Mouse (Mus musculus) liver, embryonic 12.5 days (tissue): Measurements from ENCODE around the gene Gm7347. TPM values are rescaled to one million over a fixed set of nuclear protein-coding genes. Genes with fewer than 3 reads are reported as not detected.
A peak's percentile ranks its signal among the peaks of the same experiment; 100 is the strongest.
"Not testable (repeated sequence)": the region's sequence is repeated elsewhere in the genome, so short reads cannot be mapped to it uniquely, and the experiment has no call there.

Source experiments
- ATAC-seq: fragments of 200-750 bp; cut with Nextera tagmentation; 2 replicates; pipeline ENCODE4 v1.8.0; 2017; ENCODE audit warnings: moderate number of reproducible peaks, mild to moderate bottlenecking, moderate library complexity
- H3K27ac ChIP-seq: fragments of 300-500 bp; sonication (generic); 2 replicates; pipeline ENCODE4 v1.5.1; 2016; ENCODE audit warnings: mild to moderate bottlenecking
- H3K27me3 ChIP-seq: fragments of 300-500 bp; sonication (generic); replicated peaks from 2 replicates; pipeline ENCODE4 v1.6.1; 2016; ENCODE audit warnings: mild to moderate bottlenecking, moderate library complexity
- H3K36me3 ChIP-seq: fragments of 300-500 bp; sonication (generic); 2 replicates; pipeline ENCODE4 v1.6.1; 2016; ENCODE audit warnings: mild to moderate bottlenecking, moderate library complexity
- H3K4me1 ChIP-seq: fragments of 300-500 bp; sonication (generic); 2 replicates; pipeline ENCODE4 v1.6.1; 2016
- H3K4me2 ChIP-seq: fragments of 300-500 bp; sonication (generic); 2 replicates; pipeline ENCODE4 v1.6.1; 2016; ENCODE audit warnings: mild to moderate bottlenecking, moderate library complexity
- H3K4me3 ChIP-seq: fragments of 300-500 bp; sonication (generic); 2 replicates; pipeline ENCODE4 v1.5.1; 2016; ENCODE audit warnings: mild to moderate bottlenecking, moderate library complexity
- H3K9ac ChIP-seq: fragments of 300-500 bp; sonication (generic); 2 replicates; pipeline ENCODE4 v1.6.1; 2016; ENCODE audit warnings: mild to moderate bottlenecking, moderate library complexity
- H3K9me3 ChIP-seq: fragments of 300-500 bp; sonication (generic); replicated peaks from 2 replicates; pipeline ENCODE4 v1.6.1; 2016; ENCODE audit warnings: mild to moderate bottlenecking, moderate library complexity
- WGBS: fragments of 180-500 bp; shearing (Covaris S2); methylation state at CpG from one replicate; pipeline ENCODE4 v1.1.7; 2016; ENCODE audit not compliant: insufficient replicate concordance; 5-methylcytosine and 5-hydroxymethylcytosine counted together
- polyA plus RNA-seq: library from polyadenylated mRNA; unstranded; fragments of >200 nt; fragmentation: Nextera tagmentation; extraction: Ambion mirVana; gene quantifications from 2 replicates; pipeline ENCODE4 v1.2.1, GENCODE M21; 2016

Gm7347 gene
- polyA plus RNA-seq = not detected in 2 replicates

DNA sequence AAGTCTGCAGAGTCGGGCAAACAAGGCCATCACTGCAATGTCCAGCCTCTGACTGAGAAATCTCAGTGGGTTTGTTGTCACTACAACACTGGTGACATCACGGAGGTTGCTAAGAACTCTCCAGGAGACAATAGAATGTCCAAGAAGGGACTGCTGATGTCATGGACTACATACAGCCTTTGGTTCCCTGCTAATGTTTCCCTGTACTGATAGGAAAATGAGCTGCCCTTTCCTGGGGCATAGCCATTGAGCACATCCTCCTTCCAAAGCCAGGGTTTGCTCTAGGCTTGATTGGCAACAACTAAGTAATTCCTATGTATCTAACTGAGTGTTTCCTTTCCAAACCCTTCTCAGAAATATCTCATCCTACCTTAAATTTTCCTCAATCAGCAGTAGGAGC lies at the start of gene Gm7347:
TSS of gene Gm7347 (minus strand) at position 101 of the 400 bp plus-strand sequence.
- H3K27me3 ChIP-seq, H3K36me3 ChIP-seq, H3K4me3 ChIP-seq, H3K27ac ChIP-seq, ATAC-seq, H3K4me1 ChIP-seq, H3K9me3 ChIP-seq, H3K9ac ChIP-seq, H3K4me2 ChIP-seq: not testable (repeated sequence)
- no CpG with 5 or more reads among the region's 2 CpGs for WGBS

- H3K36me3 ChIP-seq, ATAC-seq: not testable (repeated sequence)
- WGBS = no CpG with 5 or more reads among the region's 3 CpGs
Observed at GRCm38 (mm10) chr5:26105262-26105661, 46.9 kb upstream of the Gm7347 start, which contains the start of gene 5031410I06Rik. Gene 5031410I06Rik, minus strand, starts transcription at chr5:26105362.

DNA sequence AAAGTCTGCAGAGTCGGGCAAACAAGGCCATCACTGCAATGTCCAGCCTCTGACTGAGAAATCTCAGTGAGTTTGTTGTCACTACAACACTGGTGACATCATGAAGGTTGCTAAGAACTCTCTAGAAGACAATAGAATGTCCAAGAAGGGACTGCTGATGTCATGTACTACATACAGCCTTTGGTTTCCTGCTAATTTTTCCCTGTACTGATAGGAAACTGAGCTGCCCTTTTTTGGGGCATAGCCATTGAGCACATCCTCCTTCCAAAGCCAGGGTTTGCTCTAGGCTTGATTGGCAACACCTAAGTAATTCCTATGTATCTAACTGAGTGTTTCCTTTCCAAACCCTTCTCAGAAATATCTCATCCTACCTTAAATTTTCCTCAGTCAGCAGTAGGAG lies 30.8 kb upstream of the Gm7347 start, which contains the start of gene Gm10471:
TSS of gene Gm10471 (minus strand) at position 101 of the 400 bp plus-strand sequence.
- H3K27ac ChIP-seq, ATAC-seq, H3K4me3 ChIP-seq, H3K9me3 ChIP-seq, H3K9ac ChIP-seq, H3K4me2 ChIP-seq, H3K4me1 ChIP-seq, H3K27me3 ChIP-seq, H3K36me3 ChIP-seq: not testable (repeated sequence)
- 33% methylated on average over 1 of the region's 1 CpGs for WGBS

More at GRCm38 (mm10) chr5:26105262-26105661, 46.9 kb upstream of the Gm7347 start, which contains the start of gene 5031410I06Rik:
- H3K9ac ChIP-seq, H3K4me2 ChIP-seq, H3K27ac ChIP-seq, H3K9me3 ChIP-seq, H3K4me3 ChIP-seq, H3K4me1 ChIP-seq, H3K27me3 ChIP-seq: not testable (repeated sequence)

DNA sequence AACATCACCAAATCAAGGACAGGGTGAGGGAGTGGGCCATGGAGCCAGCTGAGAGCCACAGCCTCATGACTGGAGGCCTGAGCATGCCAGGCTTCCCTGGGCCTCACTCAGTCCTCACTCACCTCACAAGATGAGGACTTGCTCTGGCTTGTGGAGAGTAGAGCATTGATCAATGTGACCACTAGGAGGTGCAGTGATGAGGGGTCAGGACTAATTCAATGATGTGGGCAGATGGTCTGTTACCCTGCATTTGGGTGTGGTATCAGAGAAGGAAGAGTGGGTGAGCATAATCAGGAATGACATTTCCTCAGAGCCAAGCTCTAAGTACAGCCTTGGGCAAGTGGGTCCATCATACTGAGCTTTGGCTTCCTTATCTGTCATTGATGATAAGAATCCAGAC lies 20.6 kb upstream of the Gm7347 start:
- not testable (repeated sequence) for H3K36me3 ChIP-seq, ATAC-seq, H3K27ac ChIP-seq, H3K4me1 ChIP-seq, H3K9me3 ChIP-seq, H3K4me2 ChIP-seq, H3K4me3 ChIP-seq, H3K27me3 ChIP-seq, H3K9ac ChIP-seq

- H3K27ac ChIP-seq = no peak overlapping the region
- H3K9ac ChIP-seq = no peak overlapping the region
- no peak overlapping the region for H3K4me2 ChIP-seq
- H3K4me3 ChIP-seq = no peak overlapping the region
- ATAC-seq = no peak
- WGBS = 70% methylated on average over 24 of the region's 24 CpGs
- no peaks in the 10 kb centered on the region for H3K27me3 ChIP-seq
- H3K4me1 ChIP-seq = no peaks in the 10 kb centered on the region
- H3K9me3 ChIP-seq = 0 out of 2 replicates have a peak, but pooled peaks cover 4% of the 10 kb centered on the region
- no peaks in the 10 kb centered on the region for H3K36me3 ChIP-seq
Observed at GRCm38 (mm10) chr5:26070716-26071115, 12.3 kb upstream of the Gm7347 start.

DNA sequence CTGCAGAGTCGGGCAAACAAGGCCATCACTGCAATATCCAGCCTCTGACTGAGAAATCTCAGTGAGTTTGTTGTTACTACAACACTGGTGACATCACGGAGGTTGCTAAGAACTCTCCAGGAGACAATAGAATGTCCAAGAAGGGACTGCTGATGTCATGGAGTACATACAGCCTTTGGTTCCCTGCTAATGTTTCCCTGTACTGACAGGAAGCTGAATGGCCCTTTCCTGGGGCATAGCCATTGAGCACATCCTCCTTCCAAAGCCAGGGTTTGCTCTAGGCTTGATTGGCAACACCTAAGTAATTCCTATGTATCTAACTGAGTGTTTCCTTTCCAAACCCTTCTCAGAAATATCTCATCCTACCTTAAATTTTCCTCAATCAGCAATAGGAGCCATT lies 18.9 kb downstream of the Gm7347 start, which contains the start of gene Speer4a:
TSS of gene Speer4a (minus strand) at position 101 of the 400 bp plus-strand sequence.
- H3K4me1 ChIP-seq, H3K9me3 ChIP-seq, H3K27ac ChIP-seq, H3K4me2 ChIP-seq, H3K36me3 ChIP-seq, H3K4me3 ChIP-seq, ATAC-seq, H3K27me3 ChIP-seq, H3K9ac ChIP-seq: not testable (repeated sequence)
- WGBS = 50% methylated on average over 2 of the region's 2 CpGs

GRCm38 (mm10) chr5:26022816-26023215 lies 35.6 kb downstream of the Gm7347 start, which contains the start of gene Gm5862:
Gene Gm5862, minus strand, starts transcription at chr5:26022916.
- not testable (repeated sequence) for H3K36me3 ChIP-seq, H3K4me3 ChIP-seq, ATAC-seq, H3K9me3 ChIP-seq, H3K27me3 ChIP-seq, H3K27ac ChIP-seq, H3K4me2 ChIP-seq, H3K9ac ChIP-seq, H3K4me1 ChIP-seq
- no CpG with 5 or more reads among the region's 3 CpGs for WGBS

DNA sequence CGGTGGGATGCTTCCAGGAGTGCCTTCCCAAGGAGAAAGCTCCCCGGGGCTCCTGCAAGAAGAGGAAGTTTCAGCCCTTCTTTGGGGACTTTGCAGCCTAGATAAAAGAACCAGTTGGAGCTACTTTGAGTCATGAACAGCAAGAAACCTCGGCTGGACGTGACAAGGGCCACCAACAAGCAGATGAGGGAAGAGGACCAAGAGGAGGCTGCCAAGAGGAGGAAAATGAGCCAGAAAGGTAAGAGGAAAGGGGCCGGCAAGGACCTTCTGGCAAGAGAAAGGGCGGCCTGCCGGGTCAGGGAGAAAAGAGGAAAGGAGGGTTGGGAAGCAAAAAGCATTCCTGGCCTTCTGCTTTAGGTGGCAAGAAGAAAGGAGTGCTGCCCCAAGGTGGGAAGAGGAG lies 50.7 kb downstream of the Gm7347 start:
- H3K27ac ChIP-seq, H3K27me3 ChIP-seq, ATAC-seq, H3K4me1 ChIP-seq, H3K4me3 ChIP-seq, H3K9me3 ChIP-seq, H3K4me2 ChIP-seq, H3K9ac ChIP-seq, H3K36me3 ChIP-seq: not testable (repeated sequence)
- 37% methylated on average over 7 of the region's 7 CpGs for WGBS

- peak overlapping the region; percentile 47 for H3K4me2 ChIP-seq
- H3K4me1 ChIP-seq, H3K36me3 ChIP-seq, H3K9me3 ChIP-seq, H3K27me3 ChIP-seq, H3K9ac ChIP-seq, H3K27ac ChIP-seq: not testable (repeated sequence)
- peak overlapping the region; percentile 21 for H3K4me3 ChIP-seq
- 17% methylated on average over 45 of the region's 45 CpGs for WGBS
- ATAC-seq = peak; percentile 35
Observed at GRCm38 (mm10) chr5:26006937-26007695, 51.3 kb downstream of the Gm7347 start.

DNA sequence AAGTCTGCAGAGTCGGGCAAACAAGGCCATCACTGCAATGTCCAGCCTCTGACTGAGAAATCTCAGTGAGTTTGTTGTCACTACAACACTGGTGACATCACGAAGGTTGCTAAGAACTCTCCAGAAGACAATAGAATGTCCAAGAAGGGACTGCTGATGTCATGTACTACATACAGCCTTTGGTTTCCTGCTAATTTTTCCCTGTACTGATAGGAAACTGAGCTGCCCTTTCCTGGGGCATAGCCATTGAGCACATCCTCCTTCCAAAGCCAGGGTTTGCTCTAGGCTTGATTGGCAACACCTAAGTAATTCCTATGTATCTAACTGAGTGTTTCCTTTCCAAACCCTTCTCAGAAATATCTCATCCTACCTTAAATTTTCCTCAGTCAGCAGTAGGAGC lies 53.7 kb downstream of the Gm7347 start, which contains the start of gene Gm1979:
TSS of gene Gm1979 (minus strand) at position 101 of the 400 bp plus-strand sequence.
- not testable (repeated sequence) for H3K4me3 ChIP-seq, H3K27me3 ChIP-seq, H3K36me3 ChIP-seq, H3K9ac ChIP-seq, H3K27ac ChIP-seq, H3K9me3 ChIP-seq, H3K4me1 ChIP-seq, H3K4me2 ChIP-seq, ATAC-seq
- 63% methylated on average over 1 of the region's 2 CpGs for WGBS
